Mouse (Mus musculus): ENCODE data around the gene Hivep3. TPM values are rescaled to one million over a fixed set of nuclear protein-coding genes. Genes with fewer than 3 reads are reported as not detected.

Gene Hivep3
- polyA plus RNA-seq, 1 experiment from 2014 or later = 7.8 TPM

GRCm38 (mm10) chr4:120127333-120127732 lies 393.7 kb downstream of the Hivep3 start:
- Histone ChIP-seq H3K36me3 (no peaks in the 10 kb centered on the region), H3K9me3 (no peaks in the 10 kb centered on the region), H3K9ac (no peak overlapping the region), H3K4me3 (replicated peaks) (no peak overlapping the region), H3K4me1 (no peaks in the 10 kb centered on the region), H3K27me3 (replicated peaks) (no peaks in the 10 kb centered on the region), H3K27ac (no peak overlapping the region), H3K4me2 (no peak overlapping the region)
- no peak for ATAC-seq (ENCODE audit: insufficient read depth, low FRiP score, low read depth)
- WGBS = 83% methylated on average over 3 of the region's 3 CpGs

GRCm38 (mm10) chr4:120128033-120128432 lies 394.4 kb downstream of the Hivep3 start:
- H3K9me3 ChIP-seq = no peaks in the 10 kb centered on the region
- no peak overlapping the region for H3K27ac ChIP-seq
- no peaks in the 10 kb centered on the region for H3K27me3 ChIP-seq (replicated peaks)
- no peak for ATAC-seq (ENCODE audit: insufficient read depth, low FRiP score, low read depth)
- H3K36me3 ChIP-seq = no peaks in the 10 kb centered on the region
- no peak overlapping the region for H3K4me3 ChIP-seq (replicated peaks)
- no peak overlapping the region for H3K9ac ChIP-seq
- H3K4me2 ChIP-seq = no peak overlapping the region
- WGBS = 78% methylated on average over 4 of the region's 4 CpGs
- H3K4me1 ChIP-seq = no peaks in the 10 kb centered on the region

GRCm38 (mm10) chr4:120129233-120129885 lies 395.8 kb downstream of the Hivep3 start:
- no peaks in the 10 kb centered on the region for H3K27me3 ChIP-seq (replicated peaks)
- ATAC-seq (ENCODE audit: insufficient read depth, low FRiP score, low read depth) = peak; percentile 28; the same call in 1 of the 2 replicates

GRCm38 (mm10) chr4:120130926-120131325 lies 397.3 kb downstream of the Hivep3 start:
- Histone ChIP-seq H3K9ac (no peak overlapping the region), H3K4me2 (no peak overlapping the region), H3K27ac (no peak overlapping the region), H3K4me1 (no peaks in the 10 kb centered on the region), H3K27me3 (replicated peaks) (no peaks in the 10 kb centered on the region), H3K36me3 (no peaks in the 10 kb centered on the region), H3K9me3 (no peaks in the 10 kb centered on the region), H3K4me3 (replicated peaks) (no peak overlapping the region)
- 76% methylated on average over 4 of the region's 4 CpGs for WGBS
- no peak for ATAC-seq (ENCODE audit: insufficient read depth, low FRiP score, low read depth)

More at GRCm38 (mm10) chr4:120129233-120129885, 395.8 kb downstream of the Hivep3 start:
- Histone ChIP-seq H3K36me3 (no peaks in the 10 kb centered on the region), H3K9ac (no peak overlapping the region), H3K4me1 (no peaks in the 10 kb centered on the region), H3K27ac (no peak overlapping the region), H3K9me3 (no peaks in the 10 kb centered on the region), H3K4me3 (replicated peaks) (no peak overlapping the region), H3K4me2 (no peak overlapping the region)
- 29% methylated on average over 4 of the region's 4 CpGs for WGBS

GRCm38 (mm10) chr4:120131441-120132220 lies 398.0 kb downstream of the Hivep3 start:
- Histone ChIP-seq H3K4me1 (no peaks in the 10 kb centered on the region), H3K4me2 (no peak overlapping the region), H3K4me3 (replicated peaks) (no peak overlapping the region), H3K9me3 (no peaks in the 10 kb centered on the region), H3K27me3 (replicated peaks) (no peaks in the 10 kb centered on the region), H3K36me3 (no peaks in the 10 kb centered on the region), H3K27ac (no peak overlapping the region), H3K9ac (no peak overlapping the region)
- WGBS = 70% methylated on average over 24 of the region's 24 CpGs
- ATAC-seq (ENCODE audit: insufficient read depth, low FRiP score, low read depth) = no peak

- no peaks in the 10 kb centered on the region for H3K36me3 ChIP-seq
- no peaks in the 10 kb centered on the region for H3K4me1 ChIP-seq
- H3K4me3 ChIP-seq (replicated peaks) = no peak overlapping the region
- no peak for ATAC-seq (ENCODE audit: insufficient read depth, low FRiP score, low read depth)
- no peak overlapping the region for H3K9ac ChIP-seq
- H3K27ac ChIP-seq = no peak overlapping the region
- no peak overlapping the region for H3K4me2 ChIP-seq
- H3K27me3 ChIP-seq (replicated peaks) = no peaks in the 10 kb centered on the region
- no peaks in the 10 kb centered on the region for H3K9me3 ChIP-seq
- WGBS = 81% methylated on average over 6 of the region's 6 CpGs
Observed at GRCm38 (mm10) chr4:120134223-120134622, 400.6 kb downstream of the Hivep3 start.

GRCm38 (mm10) chr4:120141810-120142209 lies 408.2 kb downstream of the Hivep3 start:
- Histone ChIP-seq H3K27ac (no peak overlapping the region), H3K4me2 (no peak overlapping the region), H3K9me3 (no peaks in the 10 kb centered on the region), H3K27me3 (replicated peaks) (no peaks in the 10 kb centered on the region), H3K4me3 (replicated peaks) (no peak overlapping the region), H3K4me1 (no peaks in the 10 kb centered on the region), H3K36me3 (no peaks in the 10 kb centered on the region), H3K9ac (no peak overlapping the region)
- WGBS = 72% methylated on average over 1 of the region's 1 CpGs
- ATAC-seq (ENCODE audit: insufficient read depth, low FRiP score, low read depth) = no peak; the same call in 1 of the 2 replicates

GRCm38 (mm10) chr4:120142905-120143304 lies 409.3 kb downstream of the Hivep3 start:
- H3K27ac ChIP-seq = no peak overlapping the region
- H3K4me2 ChIP-seq = no peak overlapping the region
- no peaks in the 10 kb centered on the region for H3K4me1 ChIP-seq
- no peaks in the 10 kb centered on the region for H3K27me3 ChIP-seq (replicated peaks)
- H3K9ac ChIP-seq = no peak overlapping the region
- no peak for ATAC-seq (ENCODE audit: insufficient read depth, low FRiP score, low read depth)
- no peaks in the 10 kb centered on the region for H3K9me3 ChIP-seq
- H3K36me3 ChIP-seq = no peaks in the 10 kb centered on the region
- 78% methylated on average over 9 of the region's 9 CpGs for WGBS
- H3K4me3 ChIP-seq (replicated peaks) = no peak overlapping the region

- H3K4me1 ChIP-seq = peaks cover 7% of the 10 kb centered on the region
- WGBS = 64% methylated on average over 5 of the region's 5 CpGs
- H3K4me3 ChIP-seq (replicated peaks) = no peak overlapping the region
- H3K9me3 ChIP-seq = no peaks in the 10 kb centered on the region
- H3K4me2 ChIP-seq = no peak overlapping the region
- no peak overlapping the region for H3K9ac ChIP-seq
- H3K27ac ChIP-seq = no peak overlapping the region
- no peak for ATAC-seq (ENCODE audit: insufficient read depth, low FRiP score, low read depth)
- H3K27me3 ChIP-seq (replicated peaks) = no peaks in the 10 kb centered on the region
- H3K36me3 ChIP-seq = no peaks in the 10 kb centered on the region
Observed at GRCm38 (mm10) chr4:120144343-120144742, 410.8 kb downstream of the Hivep3 start.

- Histone ChIP-seq H3K4me3 (replicated peaks) (no peak overlapping the region), H3K36me3 (no peaks in the 10 kb centered on the region), H3K9me3 (no peaks in the 10 kb centered on the region), H3K4me1 (peaks cover 7% of the 10 kb centered on the region), H3K27ac (no peak overlapping the region), H3K9ac (no peak overlapping the region), H3K4me2 (no peak overlapping the region), H3K27me3 (replicated peaks) (no peaks in the 10 kb centered on the region)
- 57% methylated on average over 8 of the region's 8 CpGs for WGBS
- no peak for ATAC-seq (ENCODE audit: insufficient read depth, low FRiP score, low read depth)
Observed at GRCm38 (mm10) chr4:120145931-120146330, 412.3 kb downstream of the Hivep3 start.

GRCm38 (mm10) chr4:120148291-120149141 lies 414.9 kb downstream of the Hivep3 start:
- Histone ChIP-seq H3K9ac (no peak overlapping the region), H3K27ac (peak overlapping the region; percentile 57), H3K4me3 (replicated peaks) (peak overlapping the region; percentile 19), H3K27me3 (replicated peaks) (no peaks in the 10 kb centered on the region), H3K36me3 (no peaks in the 10 kb centered on the region), H3K4me2 (peak overlapping the region; percentile 58), H3K4me1 (peaks cover 7% of the 10 kb centered on the region), H3K9me3 (no peaks in the 10 kb centered on the region)
- ATAC-seq (ENCODE audit: insufficient read depth, low FRiP score, low read depth) = peak; percentile 79
- 6% methylated on average over 45 of the region's 45 CpGs for WGBS

All from stomach, embryonic 15.5 days (tissue).